Mouse (Mus musculus) embryonic facial prominence, embryonic 15.5 days (tissue): ENCODE measurements at regions not wholly inside any gene's neighbourhood (a gene's known extent, or its start where the extent isn't known, plus 50 kb on each side); places are given as distances from the start of the nearest gene placed in this dataset.
"Not testable (repeated sequence)": the region's sequence is repeated elsewhere in the genome, so short reads cannot be mapped to it uniquely, and the experiment has no call there.

Experiments
- ATAC-seq: fragments of 200-750 bp; cut with Nextera tagmentation; 2 replicates; pipeline ENCODE4 v1.8.0; 2017; ENCODE audit warnings: low read depth, moderate TSS enrichment; ENCODE audit not compliant: insufficient number of reproducible peaks, low FRiP score, low TSS enrichment
- H3K27ac ChIP-seq: fragments of 300-500 bp; sonication (generic); replicated peaks from 2 replicates; pipeline ENCODE4 v1.5.1; 2015; ENCODE audit warnings: mild to moderate bottlenecking, inconsistent platforms
- H3K27me3 ChIP-seq: fragments of 300-500 bp; sonication (generic); 2 replicates; pipeline ENCODE4 v1.6.1; 2015; ENCODE audit warnings: inconsistent platforms
- H3K36me3 ChIP-seq: fragments of 300-500 bp; sonication (generic); 2 replicates; pipeline ENCODE4 v1.6.1; 2015; ENCODE audit warnings: mild to moderate bottlenecking, inconsistent platforms
- H3K4me1 ChIP-seq: fragments of 300-500 bp; sonication (generic); 2 replicates; pipeline ENCODE4 v1.6.1; 2015; ENCODE audit warnings: inconsistent platforms
- H3K4me2 ChIP-seq: fragments of 300-500 bp; sonication (generic); replicated peaks from 2 replicates; pipeline ENCODE4 v1.6.1; 2015; ENCODE audit warnings: mild to moderate bottlenecking, inconsistent platforms
- H3K4me3 ChIP-seq: fragments of 300-500 bp; sonication (generic); replicated peaks from 2 replicates; pipeline ENCODE4 v1.5.1; 2015; ENCODE audit warnings: mild to moderate bottlenecking, inconsistent platforms
- H3K9ac ChIP-seq: fragments of 300-500 bp; sonication (generic); 2 replicates; pipeline ENCODE4 v1.6.1; 2015; ENCODE audit warnings: inconsistent platforms
- H3K9me3 ChIP-seq: fragments of 300-500 bp; sonication (generic); replicated peaks from 2 replicates; pipeline ENCODE4 v1.6.1; 2016; ENCODE audit warnings: inconsistent platforms
- WGBS: fragments of 180-500 bp; shearing (Covaris S2); methylation state at CpG from one replicate; pipeline ENCODE4 v1.1.7; 2015; 5-methylcytosine and 5-hydroxymethylcytosine counted together

DNA sequence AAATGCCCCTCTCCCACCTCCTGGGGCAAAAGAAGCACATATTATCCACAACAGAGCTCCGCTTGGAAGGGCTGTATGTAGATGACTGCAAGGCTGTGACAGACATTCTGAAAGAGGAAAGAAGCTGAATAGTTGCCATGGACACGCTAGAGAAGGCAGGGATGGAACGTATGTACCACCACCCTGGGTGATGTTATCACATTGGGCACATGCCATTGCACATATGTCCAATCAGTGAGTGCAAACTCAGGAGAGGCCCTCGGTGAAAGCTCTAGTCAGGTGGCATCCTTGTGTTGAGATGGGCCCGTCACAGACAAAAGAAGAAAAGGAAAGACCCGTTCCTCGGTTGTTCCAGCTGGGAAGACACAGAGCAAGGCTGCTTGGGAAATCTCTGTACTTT is 99.8 kb downstream of the Sox2 start:
- Histone ChIP-seq H3K4me3 (no peak overlapping the region), H3K4me2 (no peak overlapping the region), H3K27ac (no peak overlapping the region), H3K36me3 (no peaks in the 10 kb centered on the region), H3K4me1 (no peaks in the 10 kb centered on the region), H3K9ac (no peak overlapping the region), H3K9me3 (no peaks in the 10 kb centered on the region), H3K27me3 (no peaks in the 10 kb centered on the region)
- no peak for ATAC-seq
- 81% methylated on average over 7 of the region's 7 CpGs for WGBS

DNA sequence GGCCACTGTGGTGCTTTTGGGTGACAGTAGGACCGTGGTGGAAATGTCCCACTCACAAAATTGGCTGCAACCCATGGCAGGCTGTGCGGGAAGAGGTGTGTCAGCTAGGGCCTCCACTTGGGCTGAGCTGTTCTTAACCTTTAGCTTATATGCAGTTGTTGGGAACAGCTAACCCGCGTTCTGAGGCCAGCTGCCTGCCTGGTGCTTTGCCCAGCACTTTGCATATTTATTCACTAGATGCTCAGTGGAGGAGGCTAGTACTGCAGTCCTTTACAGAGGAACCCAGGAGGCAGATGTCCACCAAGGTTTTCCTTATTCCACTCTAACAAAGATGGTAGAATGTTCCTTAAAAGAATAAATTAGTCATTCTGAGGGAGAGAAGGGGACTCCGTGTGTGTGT is 101.3 kb downstream of the Sox2 start:
- no peak overlapping the region for H3K4me3 ChIP-seq
- H3K9me3 ChIP-seq: no peaks in the 10 kb centered on the region
- ATAC-seq: no peak
- no peaks in the 10 kb centered on the region for H3K36me3 ChIP-seq
- no peaks in the 10 kb centered on the region for H3K4me1 ChIP-seq
- WGBS: 85% methylated on average over 5 of the region's 5 CpGs
- no peaks in the 10 kb centered on the region for H3K27me3 ChIP-seq
- no peak overlapping the region for H3K4me2 ChIP-seq
- H3K27ac ChIP-seq: no peak overlapping the region
- H3K9ac ChIP-seq: no peak overlapping the region

DNA sequence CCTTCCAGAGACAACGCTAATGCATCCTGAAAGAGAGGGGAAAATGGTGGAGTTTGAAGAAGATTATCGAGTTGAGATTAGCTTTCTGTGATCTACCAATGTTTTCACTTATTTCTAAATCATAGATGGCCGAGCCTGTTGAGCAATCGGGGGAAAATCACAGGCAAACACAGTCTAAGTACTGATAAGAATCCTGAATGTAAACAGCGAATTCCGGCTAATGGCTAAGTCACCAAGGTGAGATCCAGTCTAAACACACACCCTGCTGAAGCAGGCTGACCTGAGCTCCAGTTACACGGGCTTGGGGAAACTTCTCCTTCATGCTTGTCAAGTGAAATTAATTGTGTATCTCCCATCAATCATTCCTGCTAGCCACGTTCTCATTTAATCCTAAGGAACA is 103.4 kb downstream of the Sox2 start:
- no peak overlapping the region for H3K4me2 ChIP-seq
- H3K9me3 ChIP-seq: no peaks in the 10 kb centered on the region
- no peak for ATAC-seq
- 45% methylated on average over 8 of the region's 8 CpGs for WGBS
- H3K27ac ChIP-seq: no peak overlapping the region
- H3K4me1 ChIP-seq: no peaks in the 10 kb centered on the region
- H3K9ac ChIP-seq: no peak overlapping the region
- no peaks in the 10 kb centered on the region for H3K27me3 ChIP-seq
- no peaks in the 10 kb centered on the region for H3K36me3 ChIP-seq
- H3K4me3 ChIP-seq: no peak overlapping the region

DNA sequence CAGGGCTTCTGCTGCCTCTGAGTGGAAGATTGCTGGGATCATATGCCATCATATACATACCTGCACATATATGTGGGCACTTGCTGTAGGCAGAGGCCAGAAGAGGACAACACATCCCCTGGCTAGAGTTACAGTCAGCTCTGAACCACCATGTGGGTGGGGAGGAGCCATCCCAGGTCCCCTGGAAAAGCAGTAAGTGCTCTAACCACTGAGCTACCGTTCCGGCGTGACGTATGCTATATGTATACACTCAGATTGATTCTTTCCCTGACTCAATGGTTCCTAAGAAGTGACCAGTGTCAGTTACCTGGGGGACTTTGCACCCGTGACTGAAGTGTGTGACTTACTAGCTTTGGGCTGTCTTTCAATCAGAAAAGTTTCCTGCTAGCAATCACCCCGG is 104.6 kb downstream of the Sox2 start:
- no peak for ATAC-seq
- Histone ChIP-seq H3K27ac (no peak overlapping the region), H3K9me3 (no peaks in the 10 kb centered on the region), H3K9ac (no peak overlapping the region), H3K27me3 (no peaks in the 10 kb centered on the region), H3K4me3 (no peak overlapping the region), H3K4me2 (no peak overlapping the region), H3K4me1 (no peaks in the 10 kb centered on the region), H3K36me3 (no peaks in the 10 kb centered on the region)
- WGBS: 90% methylated on average over 6 of the region's 6 CpGs

DNA sequence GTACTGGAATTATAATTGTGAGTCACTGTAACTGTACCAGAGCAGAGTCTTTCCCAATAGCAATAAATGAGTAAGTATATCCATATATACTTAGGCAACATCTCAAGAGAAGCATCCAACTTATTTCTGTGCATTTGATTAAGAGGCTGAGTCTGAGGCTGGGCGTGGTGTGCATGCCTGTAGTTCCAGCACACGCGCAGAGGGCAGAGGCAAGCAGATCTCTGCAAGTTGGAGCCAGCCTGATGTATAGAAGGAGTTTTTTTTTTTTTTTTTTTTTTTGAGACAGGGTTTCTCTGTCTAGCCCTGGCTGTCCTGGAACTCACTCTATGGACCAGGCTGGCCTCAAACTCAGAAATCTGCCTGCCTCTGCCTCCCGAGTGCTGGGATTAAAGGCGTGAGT is 105.1 kb downstream of the Sox2 start:
- H3K27me3 ChIP-seq, H3K4me1 ChIP-seq, H3K27ac ChIP-seq, H3K9me3 ChIP-seq, H3K4me3 ChIP-seq, ATAC-seq, H3K4me2 ChIP-seq, H3K36me3 ChIP-seq, H3K9ac ChIP-seq: not testable (repeated sequence)
- WGBS: 96% methylated on average over 5 of the region's 5 CpGs

DNA sequence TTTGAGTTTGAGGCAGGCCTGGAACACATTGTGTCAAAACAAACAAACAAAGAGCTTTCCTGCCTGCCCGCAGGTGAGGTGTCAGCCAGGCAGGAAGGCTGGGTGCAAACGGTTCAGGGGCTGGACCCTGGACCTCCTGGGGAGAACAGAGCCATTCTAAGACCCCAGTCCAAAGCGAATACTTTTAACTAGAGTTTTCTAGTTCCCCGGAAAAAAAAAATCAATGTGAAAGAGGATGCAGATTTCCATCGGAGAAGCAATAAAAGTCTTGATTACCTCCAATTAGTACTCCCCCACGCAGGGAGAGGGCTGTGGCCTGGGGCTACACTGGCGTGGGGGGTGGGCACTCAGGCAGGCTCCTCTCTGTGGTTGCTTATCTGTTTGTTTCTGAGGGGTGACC is 106.4 kb downstream of the Sox2 start:
- H3K4me2 ChIP-seq: no peak overlapping the region
- no peaks in the 10 kb centered on the region for H3K36me3 ChIP-seq
- WGBS: 19% methylated on average over 7 of the region's 7 CpGs
- no peak overlapping the region for H3K4me3 ChIP-seq
- H3K9me3 ChIP-seq: no peaks in the 10 kb centered on the region
- no peak for ATAC-seq
- no peak overlapping the region for H3K27ac ChIP-seq
- no peak overlapping the region for H3K9ac ChIP-seq
- no peaks in the 10 kb centered on the region for H3K4me1 ChIP-seq
- H3K27me3 ChIP-seq: no peaks in the 10 kb centered on the region

DNA sequence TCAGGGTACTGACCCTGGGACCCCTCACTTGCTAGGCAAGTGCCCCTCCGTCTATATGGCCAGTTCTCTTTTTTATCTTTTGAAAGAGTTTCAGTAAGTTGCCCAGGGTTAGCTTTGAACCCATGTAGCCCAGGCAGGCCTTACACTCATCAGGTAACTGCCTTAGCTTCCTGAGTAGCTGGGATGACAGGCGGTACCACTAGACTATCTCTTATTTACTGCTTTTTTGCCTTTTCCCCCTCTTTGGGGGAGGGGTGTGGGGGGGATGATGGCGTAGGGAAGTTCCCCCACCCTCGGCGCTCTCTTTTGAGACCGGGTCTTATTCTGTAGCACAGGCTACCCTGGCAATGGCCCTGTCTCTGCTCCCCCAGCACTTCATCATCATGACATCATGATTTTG is 106.9 kb downstream of the Sox2 start:
- Histone ChIP-seq H3K4me1 (no peaks in the 10 kb centered on the region), H3K9ac (no peak overlapping the region), H3K27me3 (no peaks in the 10 kb centered on the region), H3K36me3 (no peaks in the 10 kb centered on the region), H3K9me3 (no peaks in the 10 kb centered on the region), H3K4me2 (no peak overlapping the region), H3K27ac (no peak overlapping the region), H3K4me3 (no peak overlapping the region)
- ATAC-seq: no peak
- 71% methylated on average over 6 of the region's 6 CpGs for WGBS

DNA sequence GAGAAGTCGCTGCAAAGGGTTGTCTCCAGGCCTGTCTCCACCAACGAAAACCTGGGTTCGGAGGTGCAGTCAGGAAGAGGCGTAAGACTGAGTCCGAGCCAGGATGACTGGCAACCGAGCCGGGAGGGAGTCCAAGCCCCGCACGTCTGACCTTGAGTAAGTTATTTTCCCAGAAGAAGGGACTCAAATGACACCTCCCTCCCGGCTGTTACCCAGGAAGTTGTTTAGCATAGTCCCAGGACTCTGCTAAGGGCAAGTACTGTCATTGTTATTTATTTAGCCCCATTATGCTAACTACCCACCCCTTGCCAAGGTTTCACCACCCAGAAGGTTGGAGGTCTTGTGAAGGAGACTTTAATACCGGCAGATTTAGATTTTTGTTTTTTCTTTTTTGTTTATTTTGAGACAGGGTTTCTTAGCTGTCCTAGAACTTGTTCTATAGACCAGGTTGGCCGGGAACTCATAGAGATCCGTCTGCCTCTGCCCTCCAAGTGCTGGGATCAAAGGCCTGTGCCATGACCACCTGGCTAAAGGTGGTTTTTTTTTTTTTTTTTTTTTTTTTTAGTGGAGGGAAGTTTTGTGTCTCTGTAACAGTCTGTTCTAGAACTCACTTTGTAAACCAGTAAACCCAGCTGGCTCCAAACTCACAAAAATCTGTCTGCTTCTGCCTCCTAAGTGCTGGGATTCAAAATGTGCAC is 107.8 kb downstream of the Sox2 start:
- H3K9ac ChIP-seq: no peak overlapping the region
- H3K4me3 ChIP-seq: no peak overlapping the region
- no peak overlapping the region for H3K27ac ChIP-seq
- no peaks in the 10 kb centered on the region for H3K36me3 ChIP-seq
- H3K27me3 ChIP-seq: no peaks in the 10 kb centered on the region
- no peaks in the 10 kb centered on the region for H3K9me3 ChIP-seq
- ATAC-seq: no peak
- H3K4me2 ChIP-seq: no peak overlapping the region
- H3K4me1 ChIP-seq: no peaks in the 10 kb centered on the region
- 36% methylated on average over 13 of the region's 13 CpGs for WGBS

DNA sequence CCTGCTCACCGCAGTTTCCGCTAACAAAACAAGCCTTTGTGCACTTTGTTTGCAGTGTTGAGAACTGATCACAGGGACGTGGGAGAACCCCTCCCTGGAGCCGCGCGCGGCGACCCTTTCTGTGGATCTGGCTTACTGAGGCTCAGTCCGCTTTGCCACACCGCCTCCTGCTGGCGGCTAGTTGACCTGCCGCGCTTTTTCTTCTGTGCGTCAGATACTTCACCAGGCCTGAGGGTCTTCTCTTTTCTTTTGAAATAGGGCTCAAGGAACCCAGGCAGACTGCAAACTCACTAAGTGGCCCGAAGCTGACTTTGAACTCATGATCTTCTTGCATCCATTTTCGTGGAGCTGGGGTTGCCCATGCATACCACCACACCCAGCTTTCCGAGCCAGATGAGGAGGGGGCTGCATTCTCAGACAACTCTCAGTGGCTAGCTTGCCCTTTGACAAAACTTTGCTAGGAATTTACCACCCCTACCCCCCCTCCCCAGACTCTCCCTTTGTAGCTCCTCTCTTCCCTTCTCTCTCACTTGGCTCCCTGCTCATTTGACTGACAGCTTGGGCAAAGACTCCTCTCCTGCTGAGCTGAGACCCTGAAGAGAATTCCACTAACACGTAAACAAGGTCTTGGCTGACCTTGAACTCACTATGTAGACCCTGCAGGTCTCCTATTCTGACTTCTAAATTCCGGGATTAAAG is 109.9 kb downstream of the Sox2 start:
- no peak overlapping the region for H3K4me2 ChIP-seq
- ATAC-seq: no peak
- H3K9me3 ChIP-seq: no peaks in the 10 kb centered on the region
- H3K9ac ChIP-seq: no peak overlapping the region
- H3K27ac ChIP-seq: no peak overlapping the region
- WGBS: 78% methylated on average over 19 of the region's 19 CpGs
- H3K4me1 ChIP-seq: no peaks in the 10 kb centered on the region
- no peak overlapping the region for H3K4me3 ChIP-seq
- H3K36me3 ChIP-seq: no peaks in the 10 kb centered on the region
- no peaks in the 10 kb centered on the region for H3K27me3 ChIP-seq

DNA sequence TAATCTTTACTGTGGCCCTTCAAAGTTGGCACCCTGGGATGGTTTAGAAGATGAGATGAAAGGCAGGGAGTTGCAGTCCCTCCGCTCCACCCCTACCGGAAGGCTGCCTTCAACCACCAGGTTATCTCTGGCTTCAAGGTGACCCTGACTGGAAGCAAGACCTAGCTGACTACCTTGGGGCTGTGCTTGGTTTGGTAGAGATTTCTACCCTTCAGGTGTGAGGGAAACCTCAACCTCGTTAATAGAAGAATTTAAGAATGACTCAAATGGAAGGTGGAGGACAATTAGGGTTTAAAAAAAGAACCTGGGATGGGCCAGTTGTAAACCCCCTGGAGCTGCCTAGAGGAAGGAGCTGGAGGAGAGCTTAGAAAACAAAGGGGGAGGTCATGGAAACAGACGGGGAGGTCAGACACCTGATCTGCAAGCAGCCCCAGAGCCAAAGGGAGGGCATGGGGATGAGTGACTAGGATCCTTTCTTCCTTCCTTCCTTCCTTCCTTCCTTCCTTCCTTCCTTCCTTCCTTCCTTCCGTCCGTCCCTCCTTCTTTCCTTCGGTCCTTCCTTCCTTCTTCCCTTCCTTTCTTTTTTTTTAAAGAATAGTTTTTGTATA is 111.1 kb downstream of the Sox2 start:
- 70% methylated on average over 7 of the region's 7 CpGs for WGBS
- H3K9ac ChIP-seq: no peak overlapping the region
- no peak overlapping the region for H3K27ac ChIP-seq
- H3K9me3 ChIP-seq: no peaks in the 10 kb centered on the region
- H3K27me3 ChIP-seq: no peaks in the 10 kb centered on the region
- no peak for ATAC-seq
- no peaks in the 10 kb centered on the region for H3K36me3 ChIP-seq
- H3K4me1 ChIP-seq: no peaks in the 10 kb centered on the region
- H3K4me2 ChIP-seq: no peak overlapping the region
- no peak overlapping the region for H3K4me3 ChIP-seq

DNA sequence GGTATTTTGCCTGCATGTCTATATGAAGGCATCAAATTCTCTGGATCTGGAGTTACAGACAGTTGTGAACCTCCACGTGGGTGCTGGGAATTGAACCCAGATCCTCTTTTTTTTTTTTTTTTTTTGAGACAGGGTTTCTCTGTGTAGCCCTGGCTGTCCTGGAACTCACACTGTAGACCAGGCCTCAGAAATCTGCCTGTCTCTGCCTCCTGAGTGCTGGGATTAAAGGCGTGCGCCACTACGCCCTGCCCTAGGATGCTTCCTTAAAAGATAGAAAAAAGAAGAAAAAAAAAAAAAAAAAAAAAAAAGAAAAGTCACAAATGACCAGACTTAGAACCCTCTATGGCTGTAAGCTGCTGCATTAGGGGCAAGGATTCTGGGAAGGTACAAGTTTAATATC is 111.6 kb downstream of the Sox2 start:
- Histone ChIP-seq H3K27me3 (no peaks in the 10 kb centered on the region), H3K27ac (no peak overlapping the region), H3K4me1 (no peaks in the 10 kb centered on the region), H3K9ac (no peak overlapping the region), H3K4me2 (no peak overlapping the region), H3K36me3 (no peaks in the 10 kb centered on the region), H3K9me3 (no peaks in the 10 kb centered on the region), H3K4me3 (no peak overlapping the region)
- ATAC-seq: no peak
- 82% methylated on average over 4 of the region's 4 CpGs for WGBS

DNA sequence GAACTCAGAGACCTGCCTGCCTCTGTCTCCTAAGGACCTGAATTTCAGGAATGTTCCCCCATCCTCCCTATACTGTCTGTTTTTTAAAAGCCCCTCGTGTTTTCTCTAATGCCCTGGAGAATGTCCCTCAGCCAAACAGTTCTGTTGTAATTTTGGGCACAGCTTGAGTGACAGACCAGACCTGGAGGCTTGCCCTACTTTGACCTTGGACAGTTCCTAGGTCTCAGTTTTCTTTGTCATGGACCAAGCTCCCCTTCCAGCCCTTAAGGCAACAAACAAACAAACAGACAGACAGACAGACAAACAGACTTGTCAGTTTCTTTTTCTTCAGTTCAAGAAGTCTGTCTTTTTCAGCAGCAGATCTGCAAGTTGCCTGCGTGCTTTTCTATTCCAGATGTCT is 114.4 kb downstream of the Sox2 start:
- no peaks in the 10 kb centered on the region for H3K9me3 ChIP-seq
- no peaks in the 10 kb centered on the region for H3K36me3 ChIP-seq
- no peaks in the 10 kb centered on the region for H3K4me1 ChIP-seq
- 46% methylated on average over 2 of the region's 2 CpGs for WGBS
- no peak overlapping the region for H3K9ac ChIP-seq
- ATAC-seq: no peak
- no peak overlapping the region for H3K4me3 ChIP-seq
- H3K27ac ChIP-seq: no peak overlapping the region
- no peaks in the 10 kb centered on the region for H3K27me3 ChIP-seq
- no peak overlapping the region for H3K4me2 ChIP-seq
